Mouse (Mus musculus): ENCODE measurements around the gene Maml1. TPM values are rescaled to one million over a fixed set of nuclear protein-coding genes. Genes with fewer than 3 reads are reported as not detected.
"Not testable (repeated sequence)": the region's sequence is repeated elsewhere in the genome, so short reads cannot be mapped to it uniquely, and the experiment has no call there.

Maml1 gene
- polyA plus RNA-seq, 1 experiment: 35.3 TPM

DNA sequence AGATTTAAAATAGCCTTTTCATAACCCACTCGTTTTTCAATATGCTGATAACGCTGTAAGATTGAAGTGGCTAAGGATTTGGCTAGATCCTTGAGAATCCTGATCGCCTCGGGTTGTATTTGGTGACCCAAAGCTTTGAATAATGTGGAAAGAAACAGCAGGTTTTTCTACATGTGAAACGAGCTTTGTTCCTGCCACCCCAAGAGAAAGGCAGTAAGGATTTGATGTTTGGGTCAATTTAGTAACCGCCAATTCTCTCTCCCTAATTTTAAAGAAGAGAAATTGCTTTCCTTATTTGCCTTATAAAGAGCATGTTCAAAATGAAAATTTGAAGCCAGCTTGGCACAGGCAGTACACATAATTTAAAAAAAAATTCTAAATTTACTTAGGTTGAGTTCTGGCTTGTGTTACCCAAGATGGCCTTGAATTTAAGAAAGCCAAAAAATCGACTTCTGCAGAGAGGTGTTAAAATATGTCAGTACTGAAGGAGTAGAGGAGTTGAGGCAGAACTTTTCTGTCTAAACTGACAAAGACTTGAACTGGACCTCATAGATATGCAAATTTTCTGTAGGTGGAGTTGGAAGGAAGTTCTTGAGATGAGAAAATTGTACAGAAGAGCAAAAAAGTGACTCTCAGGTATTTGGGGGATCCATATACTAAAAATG, 34.3 kb upstream of the Maml1 start:
- H3K27me3 ChIP-seq (ENCODE audit: control insufficient read depth, insufficient read depth, low read length): no peaks in the 10 kb centered on the region
- no peaks in the 10 kb centered on the region for H3K4me1 ChIP-seq (replicated peaks; ENCODE audit: control insufficient read depth, insufficient read depth, low read length)
- no peaks in the 10 kb centered on the region for H3K36me3 ChIP-seq (ENCODE audit: control insufficient read depth, insufficient read depth, low read length)
- TF ChIP-seq CTCF (IDR thresholded peaks at IDR 0.05; ENCODE audit: borderline replicate concordance, control insufficient read depth, extremely low read depth, insufficient read depth, low read length, poor library complexity): no peak
- TF ChIP-seq POLR2A (IDR thresholded peaks at IDR 0.05; ENCODE audit: control insufficient read depth, extremely low read depth, insufficient read depth, low read length, poor library complexity): no peak
- no peak for DNase-seq
- 3% methylated on average over 7 of the region's 7 CpGs for WGBS
- no peak overlapping the region; the same call in 1 of the 2 replicates for H3K4me3 ChIP-seq (ENCODE audit: control insufficient read depth, insufficient read depth, low read length)
- H3K27ac ChIP-seq (ENCODE audit: control insufficient read depth, insufficient read depth, low read length): no peak overlapping the region

DNA sequence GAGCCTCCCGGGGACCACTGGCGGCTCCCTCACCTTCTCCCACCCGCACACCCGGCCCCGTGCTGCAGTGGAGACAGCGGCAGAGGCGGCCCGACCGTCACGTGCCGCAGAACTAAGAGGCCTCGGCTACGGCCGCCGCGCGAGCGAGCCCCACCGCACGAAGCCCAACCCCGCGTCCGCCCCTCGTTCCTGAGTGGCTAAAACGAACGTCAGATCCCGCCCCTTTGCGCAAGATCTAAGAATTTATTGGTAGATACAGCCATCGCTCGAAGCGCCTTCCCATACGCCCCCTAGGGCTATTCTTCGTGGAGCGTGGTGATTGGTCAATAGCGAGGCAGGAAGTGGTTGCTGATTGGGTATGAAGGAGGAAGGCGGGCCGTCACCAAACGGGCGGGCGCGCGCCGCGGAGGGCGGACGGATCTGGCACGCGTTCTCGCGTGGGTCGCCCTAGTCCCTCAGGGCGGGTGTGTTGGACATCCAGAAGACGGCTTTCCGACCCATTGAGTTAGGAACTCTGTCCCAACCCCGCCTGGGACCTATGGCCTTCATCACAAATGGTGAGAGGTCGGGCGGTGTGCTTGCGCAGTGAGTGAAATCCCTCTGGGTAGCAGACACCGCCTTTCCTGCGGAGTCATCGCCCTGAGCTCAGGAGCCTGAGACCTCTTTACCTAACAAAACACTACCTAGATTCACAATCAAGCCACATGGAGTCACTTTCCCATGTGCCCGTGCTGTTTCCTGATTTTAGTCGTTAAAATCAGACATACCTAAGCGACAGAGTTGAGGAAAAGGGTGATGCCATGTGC, 33.6 kb upstream of the Maml1 start, which contains the start of gene Canx:
Canx (minus strand) TSS at position 178 of the 806 bp plus-strand sequence.
- TF ChIP-seq POLR2A (IDR thresholded peaks at IDR 0.05; ENCODE audit: control insufficient read depth, extremely low read depth, insufficient read depth, low read length, poor library complexity) (peak; percentile 94), CTCF (IDR thresholded peaks at IDR 0.05; ENCODE audit: borderline replicate concordance, control insufficient read depth, extremely low read depth, insufficient read depth, low read length, poor library complexity) (peak; percentile 66; the same call in 1 of the 2 replicates)
- Histone ChIP-seq H3K4me3 (ENCODE audit: control insufficient read depth, insufficient read depth, low read length) (peak within 1 kb of the TSS; percentile 91), H3K27me3 (ENCODE audit: control insufficient read depth, insufficient read depth, low read length) (no peaks in the 10 kb centered on the region), H3K4me1 (replicated peaks; ENCODE audit: control insufficient read depth, insufficient read depth, low read length) (no peaks in the 10 kb centered on the region), H3K27ac (ENCODE audit: control insufficient read depth, insufficient read depth, low read length) (no peak within 1 kb of the TSS), H3K36me3 (ENCODE audit: control insufficient read depth, insufficient read depth, low read length) (no peaks in the 10 kb centered on the region)
- WGBS: under 1% methylated on average over 64 of the region's 64 CpGs
- DNase-seq: peak; percentile 98

DNA sequence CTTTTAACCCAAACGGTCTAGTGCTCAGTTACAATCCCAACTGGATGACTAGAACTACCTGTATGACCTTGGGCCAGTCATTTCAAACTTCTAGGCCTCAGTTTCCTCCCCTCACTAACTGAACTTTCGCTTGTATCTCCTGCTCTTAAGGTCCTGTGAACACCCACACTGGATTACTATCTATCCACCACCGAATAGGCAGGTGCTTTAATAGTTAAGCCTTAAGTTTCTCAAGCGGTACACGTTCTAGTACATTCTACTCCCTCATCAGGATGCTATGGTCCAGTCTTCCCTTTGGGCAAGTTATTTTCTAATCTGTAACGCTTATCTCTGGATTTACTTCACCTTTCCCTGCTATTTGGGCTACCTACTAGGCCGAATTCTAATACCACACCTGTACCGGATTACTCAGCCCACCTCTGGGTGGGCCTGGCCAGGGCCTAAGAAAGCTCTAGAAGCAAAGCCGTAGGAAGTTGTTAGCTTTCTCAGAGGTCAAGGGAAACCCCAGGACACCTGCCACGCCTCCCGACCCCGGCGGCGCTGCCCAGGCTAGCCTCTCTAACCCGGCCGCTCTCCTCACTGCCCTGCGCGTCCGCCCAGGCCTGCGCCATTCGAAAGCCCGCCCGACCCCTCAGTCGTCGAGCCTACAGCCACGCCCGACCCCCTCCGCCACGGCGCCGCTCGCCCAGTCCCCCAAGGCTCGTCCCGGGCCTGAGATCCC, 32.8 kb upstream of the Maml1 start:
- no peaks in the 10 kb centered on the region for H3K36me3 ChIP-seq (ENCODE audit: control insufficient read depth, insufficient read depth, low read length)
- TF ChIP-seq CTCF (IDR thresholded peaks at IDR 0.05; ENCODE audit: borderline replicate concordance, control insufficient read depth, extremely low read depth, insufficient read depth, low read length, poor library complexity): no peak
- no peak for TF ChIP-seq POLR2A (IDR thresholded peaks at IDR 0.05; ENCODE audit: control insufficient read depth, extremely low read depth, insufficient read depth, low read length, poor library complexity)
- H3K4me3 ChIP-seq (ENCODE audit: control insufficient read depth, insufficient read depth, low read length): peak overlapping the region; percentile 85
- H3K4me1 ChIP-seq (replicated peaks; ENCODE audit: control insufficient read depth, insufficient read depth, low read length): no peaks in the 10 kb centered on the region
- no peak overlapping the region for H3K27ac ChIP-seq (ENCODE audit: control insufficient read depth, insufficient read depth, low read length)
- under 1% methylated on average over 34 of the region's 34 CpGs for WGBS
- no peak for DNase-seq
- H3K27me3 ChIP-seq (ENCODE audit: control insufficient read depth, insufficient read depth, low read length): no peaks in the 10 kb centered on the region

DNA sequence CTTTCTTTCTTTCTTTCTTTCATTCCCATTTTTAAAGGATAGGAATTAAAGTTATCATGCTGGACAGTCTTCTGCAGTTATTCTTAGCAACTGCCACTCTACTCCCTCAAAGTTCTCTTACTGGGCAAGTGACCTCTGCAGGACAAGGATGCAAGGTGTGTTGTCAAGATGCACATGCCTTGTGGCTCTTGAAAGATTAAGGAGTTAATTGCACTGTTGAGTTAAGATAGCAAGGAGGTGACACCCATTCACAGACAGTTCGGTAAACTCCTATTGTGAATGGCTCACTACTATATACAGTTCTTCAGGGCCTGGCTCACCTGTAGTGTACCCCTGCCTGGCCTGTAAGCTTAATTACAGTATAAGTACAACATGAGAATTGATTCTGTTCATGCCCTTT, 31.7 kb upstream of the Maml1 start:
- 16% methylated on average over 1 of the region's 1 CpGs for WGBS
- TF ChIP-seq CTCF (IDR thresholded peaks at IDR 0.05; ENCODE audit: borderline replicate concordance, control insufficient read depth, extremely low read depth, insufficient read depth, low read length, poor library complexity) (no peak), POLR2A (IDR thresholded peaks at IDR 0.05; ENCODE audit: control insufficient read depth, extremely low read depth, insufficient read depth, low read length, poor library complexity) (no peak)
- no peak for DNase-seq
- H3K4me3 ChIP-seq (ENCODE audit: control insufficient read depth, insufficient read depth, low read length): no peak overlapping the region
- no peak overlapping the region for H3K27ac ChIP-seq (ENCODE audit: control insufficient read depth, insufficient read depth, low read length)
- H3K4me1 ChIP-seq (replicated peaks; ENCODE audit: control insufficient read depth, insufficient read depth, low read length): no peaks in the 10 kb centered on the region
- no peaks in the 10 kb centered on the region for H3K36me3 ChIP-seq (ENCODE audit: control insufficient read depth, insufficient read depth, low read length)
- H3K27me3 ChIP-seq (ENCODE audit: control insufficient read depth, insufficient read depth, low read length): no peaks in the 10 kb centered on the region

DNA sequence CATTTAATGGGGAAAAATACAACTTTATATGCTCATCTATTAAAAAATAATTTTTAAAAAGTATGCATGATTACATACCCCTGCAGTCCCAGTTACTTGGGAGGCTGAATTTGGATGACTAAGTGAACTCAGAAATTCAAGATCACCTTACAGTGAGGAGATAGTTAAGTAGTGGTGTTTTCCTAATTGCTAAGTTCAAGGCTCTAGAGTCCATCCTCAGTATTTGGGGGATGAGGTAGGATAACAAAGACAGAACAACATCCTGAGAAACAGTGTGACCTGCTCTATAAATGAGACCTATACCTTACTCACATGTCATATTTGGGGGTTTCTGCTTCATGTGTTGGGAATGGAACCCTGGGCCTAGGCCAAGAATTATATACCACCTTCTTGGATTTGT, 30.2 kb upstream of the Maml1 start:
- Histone ChIP-seq H3K36me3 (ENCODE audit: control insufficient read depth, insufficient read depth, low read length) (no peaks in the 10 kb centered on the region), H3K27me3 (ENCODE audit: control insufficient read depth, insufficient read depth, low read length) (no peaks in the 10 kb centered on the region), H3K27ac (ENCODE audit: control insufficient read depth, insufficient read depth, low read length) (no peak overlapping the region), H3K4me1 (replicated peaks; ENCODE audit: control insufficient read depth, insufficient read depth, low read length) (no peaks in the 10 kb centered on the region), H3K4me3 (ENCODE audit: control insufficient read depth, insufficient read depth, low read length) (no peak overlapping the region)
- DNase-seq: no peak
- TF ChIP-seq CTCF (IDR thresholded peaks at IDR 0.05; ENCODE audit: borderline replicate concordance, control insufficient read depth, extremely low read depth, insufficient read depth, low read length, poor library complexity) (no peak), POLR2A (IDR thresholded peaks at IDR 0.05; ENCODE audit: control insufficient read depth, extremely low read depth, insufficient read depth, low read length, poor library complexity) (no peak)

DNA sequence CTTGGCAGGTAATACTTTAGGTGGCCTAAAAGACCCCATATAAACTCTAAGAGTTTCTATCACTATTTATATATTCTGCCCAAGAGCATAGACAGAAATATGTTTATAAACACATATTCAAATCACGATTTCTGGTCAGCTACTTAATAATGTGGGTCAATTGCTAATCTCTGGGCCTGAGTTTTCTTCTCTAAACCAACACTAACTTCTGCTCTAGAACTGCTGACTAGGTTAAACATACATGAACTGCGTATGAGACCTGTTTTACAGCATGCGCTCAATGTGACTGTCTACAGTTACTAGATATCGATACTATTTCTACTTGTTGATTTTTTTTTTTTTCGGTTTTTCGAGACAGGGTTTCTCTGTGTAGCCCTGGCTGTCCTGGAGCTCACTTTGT, 29.1 kb upstream of the Maml1 start:
- no peak for TF ChIP-seq CTCF (IDR thresholded peaks at IDR 0.05; ENCODE audit: borderline replicate concordance, control insufficient read depth, extremely low read depth, insufficient read depth, low read length, poor library complexity)
- no peak for TF ChIP-seq POLR2A (IDR thresholded peaks at IDR 0.05; ENCODE audit: control insufficient read depth, extremely low read depth, insufficient read depth, low read length, poor library complexity)
- DNase-seq: no peak
- Histone ChIP-seq H3K27me3 (ENCODE audit: control insufficient read depth, insufficient read depth, low read length) (no peaks in the 10 kb centered on the region), H3K27ac (ENCODE audit: control insufficient read depth, insufficient read depth, low read length) (no peak overlapping the region), H3K36me3 (ENCODE audit: control insufficient read depth, insufficient read depth, low read length) (no peaks in the 10 kb centered on the region), H3K4me3 (ENCODE audit: control insufficient read depth, insufficient read depth, low read length) (no peak overlapping the region), H3K4me1 (replicated peaks; ENCODE audit: control insufficient read depth, insufficient read depth, low read length) (no peaks in the 10 kb centered on the region)
- 92% methylated on average over 6 of the region's 6 CpGs for WGBS

DNA sequence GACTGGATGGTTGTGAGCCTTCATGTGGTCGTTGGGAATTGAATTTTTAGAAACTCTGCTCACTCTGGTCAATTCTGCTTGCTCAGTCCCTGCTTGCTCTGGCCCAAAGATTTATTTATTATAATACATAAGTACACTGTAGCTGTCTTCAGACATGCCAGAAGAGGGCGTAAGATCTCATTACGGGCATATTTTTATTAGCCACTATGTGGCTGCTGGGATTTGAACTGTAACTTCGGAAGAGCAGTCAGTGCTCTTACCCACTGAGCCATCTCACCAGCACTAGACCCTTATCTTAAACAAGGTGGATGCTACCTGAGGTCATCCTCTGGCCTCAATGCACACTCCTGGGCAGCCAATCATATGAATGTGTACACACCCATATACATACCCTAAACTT, 27.2 kb upstream of the Maml1 start:
- not testable (repeated sequence) for H3K27me3 ChIP-seq (ENCODE audit: control insufficient read depth, insufficient read depth, low read length); H3K27ac ChIP-seq (ENCODE audit: control insufficient read depth, insufficient read depth, low read length); H3K4me3 ChIP-seq (ENCODE audit: control insufficient read depth, insufficient read depth, low read length); H3K4me1 ChIP-seq (replicated peaks; ENCODE audit: control insufficient read depth, insufficient read depth, low read length); DNase-seq; H3K36me3 ChIP-seq (ENCODE audit: control insufficient read depth, insufficient read depth, low read length)
- 79% methylated on average over 4 of the region's 4 CpGs for WGBS

All from thymus, adult 2 months (tissue).